Mouse (Mus musculus): Measurements from ENCODE around the gene Rps8. TPM values are rescaled to one million over a fixed set of nuclear protein-coding genes. Genes with fewer than 3 reads are reported as not detected.
"Not testable (repeated sequence)": the region's sequence is repeated elsewhere in the genome, so short reads cannot be mapped to it uniquely, and the experiment has no call there.

Gene Rps8
- 691 and 830 TPM in 2 replicates for polyA plus RNA-seq (2016; fragmentation: Nextera tagmentation; extraction: Ambion mirVana)

DNA sequence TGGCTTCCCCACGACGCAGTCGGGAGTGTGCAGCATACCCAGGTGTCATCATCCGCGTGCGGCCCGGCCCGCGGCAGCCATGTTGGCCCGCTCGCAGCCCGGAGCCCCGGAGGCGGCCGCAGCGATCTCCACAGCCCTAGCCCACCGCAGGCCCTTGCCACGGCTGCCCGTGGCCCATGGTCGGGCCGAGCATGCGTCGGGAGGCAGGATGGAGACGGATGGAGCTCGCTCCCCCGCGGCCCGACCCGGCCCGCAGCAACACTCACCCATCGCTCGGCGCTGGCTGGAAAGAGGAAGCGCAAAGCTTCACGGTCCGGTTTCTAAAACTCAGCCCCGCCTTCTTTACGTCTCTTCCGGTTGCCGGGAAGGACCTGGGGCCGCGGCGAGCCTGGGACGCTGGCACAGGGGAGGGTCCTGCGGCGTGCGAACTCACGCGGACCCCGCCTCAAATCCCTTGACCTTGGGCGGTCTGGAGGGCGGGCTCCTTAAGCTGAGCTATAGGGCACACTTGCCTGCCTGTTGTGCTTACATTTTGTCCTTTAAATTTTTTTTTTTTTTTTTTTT, at the start of gene Rps8:
TSS of gene Rps8 (minus strand) at position 452 of the 564 bp plus-strand sequence.
- WGBS = under 1% methylated on average over 52 of the region's 52 CpGs
- Histone ChIP-seq H3K27me3 (ENCODE audit: low read depth, poor library complexity, severe bottlenecking) (no peaks in the 10 kb centered on the region), H3K27ac (replicated peaks) (peak within 1 kb of the TSS; percentile 99), H3K4me3 (peak within 1 kb of the TSS; percentile 98), H3K9me3 (replicated peaks) (no peaks in the 10 kb centered on the region), H3K36me3 (peaks cover 69% of the 10 kb centered on the region), H3K4me1 (peaks cover 28% of the 10 kb centered on the region)
- peak; percentile 92 for DNase-seq (ENCODE audit: low spot score)

DNA sequence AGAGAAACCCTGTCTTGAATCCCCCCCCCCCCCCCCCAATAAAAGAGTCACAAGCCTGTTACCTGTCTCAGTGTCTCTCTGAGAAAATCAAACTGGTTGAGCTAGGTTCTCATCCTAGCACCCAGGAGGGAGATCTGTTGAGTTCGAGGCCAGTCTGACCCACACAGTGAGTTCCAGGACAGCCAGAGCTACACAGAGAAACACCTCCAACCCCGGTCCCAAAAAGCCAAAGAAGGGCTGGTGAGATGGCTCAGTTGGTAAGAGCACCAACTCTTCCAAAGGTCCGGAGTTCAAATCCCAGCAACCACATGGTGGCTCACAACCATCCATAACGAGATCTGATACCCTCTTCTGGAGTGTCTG, 46.9 kb upstream of the Rps8 start:
- H3K36me3 ChIP-seq = no peaks in the 10 kb centered on the region
- H3K4me1 ChIP-seq = no peaks in the 10 kb centered on the region
- no peaks in the 10 kb centered on the region for H3K9me3 ChIP-seq (replicated peaks)
- H3K27me3 ChIP-seq (ENCODE audit: low read depth, poor library complexity, severe bottlenecking) = no peaks in the 10 kb centered on the region
- no peak for DNase-seq (ENCODE audit: low spot score)
- WGBS = 72% methylated on average over 4 of the region's 4 CpGs
- no peak overlapping the region for H3K4me3 ChIP-seq
- 0 out of 2 replicates have a peak overlapping the region, but pooled peaks have one; percentile 93 for H3K27ac ChIP-seq (replicated peaks)

DNA sequence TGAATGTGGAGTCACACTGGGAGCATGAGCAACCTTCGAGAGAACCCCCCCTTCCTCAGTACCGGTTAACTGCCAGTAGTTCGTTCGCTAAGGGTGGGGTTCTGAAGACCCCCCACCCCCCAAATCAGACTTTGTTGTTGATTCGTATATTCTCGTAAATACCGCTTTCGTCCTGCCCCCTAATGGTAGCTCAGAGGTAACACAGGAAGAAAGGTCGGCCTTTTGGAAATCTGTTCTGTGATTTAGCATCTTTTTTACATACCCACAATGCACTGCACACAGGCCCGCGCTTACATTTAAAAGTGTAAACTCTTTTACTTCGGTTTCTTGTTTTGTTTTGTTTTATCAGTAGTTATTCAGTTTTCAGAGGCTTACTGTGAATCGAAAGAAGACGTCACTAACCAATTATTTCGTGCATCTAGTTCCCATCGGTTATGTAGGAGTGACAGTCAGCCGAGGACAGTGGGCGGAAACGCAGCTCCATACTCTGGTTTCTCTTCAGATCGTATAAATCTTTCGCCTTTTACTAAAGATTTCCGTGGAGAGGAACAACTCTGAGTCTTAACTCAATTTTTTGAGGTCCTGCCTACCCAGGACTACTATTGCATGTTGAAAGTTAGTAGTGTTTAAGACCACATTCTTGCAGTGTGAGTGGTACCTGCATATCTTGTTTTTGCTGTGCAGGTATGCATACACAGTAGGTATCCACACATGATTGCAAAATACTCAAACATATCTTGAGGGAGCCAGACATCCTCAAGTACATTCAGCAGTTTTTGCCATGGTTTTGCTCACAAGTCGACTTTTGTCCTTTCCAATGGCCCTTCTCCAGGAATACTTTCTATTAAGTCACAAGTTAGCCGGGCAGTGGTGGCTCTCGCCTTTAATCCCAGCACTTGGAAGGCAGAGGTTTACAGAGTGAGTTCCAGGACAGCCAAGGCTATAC, 46.3 kb upstream of the Rps8 start:
- peak; percentile 55 for DNase-seq (ENCODE audit: low spot score)
- no peaks in the 10 kb centered on the region for H3K36me3 ChIP-seq
- peak overlapping the region; percentile 44 for H3K4me3 ChIP-seq
- 2% methylated on average over 25 of the region's 25 CpGs for WGBS
- H3K27me3 ChIP-seq (ENCODE audit: low read depth, poor library complexity, severe bottlenecking) = no peaks in the 10 kb centered on the region
- peak overlapping the region; percentile 93 for H3K27ac ChIP-seq (replicated peaks)
- H3K4me1 ChIP-seq = no peaks in the 10 kb centered on the region
- no peaks in the 10 kb centered on the region for H3K9me3 ChIP-seq (replicated peaks)

DNA sequence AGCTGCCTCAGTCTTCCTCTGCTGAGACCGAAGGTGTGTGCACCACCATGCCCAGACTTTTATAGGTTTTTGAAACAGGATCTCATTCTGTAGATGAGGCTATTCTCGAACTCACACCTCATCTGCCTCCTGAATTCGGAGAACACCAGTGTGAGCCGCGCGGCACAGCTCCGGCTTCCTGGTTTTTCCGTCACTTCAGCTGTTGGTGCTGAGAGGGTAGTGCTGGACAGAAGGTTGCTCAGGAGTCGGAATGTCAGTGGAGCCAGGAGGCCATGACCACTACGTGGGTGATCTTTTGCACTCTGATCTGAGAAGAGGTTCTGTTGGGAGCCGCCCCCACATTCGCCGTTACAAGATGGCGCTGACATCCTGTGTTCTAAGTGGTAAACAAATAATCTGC, 35.8 kb upstream of the Rps8 start:
- no peaks in the 10 kb centered on the region for H3K36me3 ChIP-seq
- 96% methylated on average over 14 of the region's 14 CpGs for WGBS
- H3K4me1 ChIP-seq = peaks cover 3% of the 10 kb centered on the region; the same call in 1 of the 2 replicates
- no peaks in the 10 kb centered on the region for H3K27me3 ChIP-seq (ENCODE audit: low read depth, poor library complexity, severe bottlenecking)
- H3K4me3 ChIP-seq = no peak overlapping the region
- H3K9me3 ChIP-seq (replicated peaks) = no peaks in the 10 kb centered on the region; the same call in 1 of the 2 replicates
- no peak overlapping the region for H3K27ac ChIP-seq (replicated peaks)
- no peak for DNase-seq (ENCODE audit: low spot score)

DNA sequence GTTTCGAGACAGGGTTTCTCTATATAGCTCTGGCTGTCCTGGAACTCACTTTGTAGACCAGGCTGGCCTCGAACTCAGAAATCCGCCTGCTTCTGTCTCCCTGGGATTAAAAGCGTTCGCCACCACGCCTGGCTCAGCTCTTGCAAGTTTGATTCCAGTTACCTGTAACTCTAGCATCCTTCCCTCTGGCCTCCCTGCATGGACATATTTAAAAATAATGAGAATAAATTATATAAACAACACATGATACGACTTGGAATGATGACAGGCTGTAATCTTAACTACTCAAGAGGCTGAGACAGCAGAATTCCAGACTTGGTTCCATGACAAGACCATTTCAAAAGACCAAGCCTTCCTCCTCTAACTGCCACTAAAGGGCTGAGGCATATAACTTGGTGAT, 34.6 kb upstream of the Rps8 start:
- Histone ChIP-seq H3K27ac (replicated peaks) (no peak overlapping the region; the same call in 1 of the 2 replicates), H3K9me3 (replicated peaks) (no peaks in the 10 kb centered on the region; the same call in 1 of the 2 replicates), H3K4me3 (no peak overlapping the region), H3K27me3 (ENCODE audit: low read depth, poor library complexity, severe bottlenecking) (no peaks in the 10 kb centered on the region), H3K4me1 (peaks cover 3% of the 10 kb centered on the region; the same call in 1 of the 2 replicates), H3K36me3 (no peaks in the 10 kb centered on the region)
- WGBS = 81% methylated on average over 7 of the region's 7 CpGs
- no peak for DNase-seq (ENCODE audit: low spot score)

DNA sequence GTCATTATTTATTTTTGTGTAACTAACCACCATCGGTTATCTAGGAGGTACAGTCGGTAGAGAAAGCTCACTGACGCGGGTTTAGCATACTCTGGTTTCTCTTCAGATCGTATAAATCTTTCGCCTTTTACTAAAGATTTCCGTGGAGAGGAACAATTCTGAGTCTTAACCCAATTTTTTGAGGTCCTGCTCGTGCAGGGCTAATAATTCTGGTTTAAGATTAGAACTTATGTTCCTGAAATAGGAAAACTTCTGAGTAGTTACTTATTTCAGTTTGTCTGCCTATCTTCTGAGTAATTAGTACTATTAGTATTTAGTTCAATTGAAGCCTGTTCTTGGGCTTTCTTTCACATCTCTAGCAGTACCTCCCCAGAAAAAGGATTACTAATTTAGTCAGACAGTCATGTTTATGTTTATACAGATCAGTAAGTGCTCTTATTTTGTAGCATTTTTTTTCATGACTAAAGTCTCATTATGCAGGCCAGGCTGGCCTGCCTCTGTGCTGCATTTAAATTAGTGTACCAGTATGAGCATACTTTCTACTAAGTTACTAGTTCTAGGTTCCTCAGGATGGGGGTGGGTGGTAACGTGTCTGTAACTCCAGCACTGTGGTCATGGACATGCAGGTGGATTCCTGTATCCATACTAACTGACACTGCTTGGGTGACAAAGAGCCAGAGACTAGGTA, 34.0 kb upstream of the Rps8 start:
- Histone ChIP-seq H3K9me3 (replicated peaks) (no peaks in the 10 kb centered on the region; the same call in 1 of the 2 replicates), H3K36me3 (no peaks in the 10 kb centered on the region), H3K27me3 (ENCODE audit: low read depth, poor library complexity, severe bottlenecking) (no peaks in the 10 kb centered on the region), H3K4me1 (peaks cover 3% of the 10 kb centered on the region; the same call in 1 of the 2 replicates), H3K27ac (replicated peaks) (peak overlapping the region; percentile 96), H3K4me3 (peak overlapping the region; percentile 46)
- DNase-seq (ENCODE audit: low spot score) = peak; percentile 73
- under 1% methylated on average over 9 of the region's 9 CpGs for WGBS

DNA sequence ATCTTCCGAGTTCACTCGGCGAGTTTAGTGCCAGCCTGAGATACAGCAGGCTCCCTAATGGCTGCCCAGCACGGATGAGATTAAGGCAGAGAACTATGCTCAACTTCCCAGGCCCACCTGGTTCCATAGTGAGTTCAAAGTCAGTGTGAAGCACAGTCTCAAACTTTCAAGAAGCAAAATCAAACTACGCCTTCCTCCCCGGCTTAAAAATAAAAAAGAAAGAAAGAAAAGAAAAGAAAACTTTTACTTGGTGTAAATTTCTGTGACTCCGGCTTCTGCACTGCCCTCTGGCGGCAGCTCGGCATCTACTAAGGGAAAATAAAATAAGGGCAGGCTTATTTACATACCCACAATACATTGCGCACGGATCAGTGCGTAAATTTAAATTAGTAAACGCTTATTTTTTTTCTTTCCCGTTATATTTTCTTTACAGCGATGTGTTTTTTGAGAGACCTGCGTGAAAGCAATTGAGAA, 33.4 kb upstream of the Rps8 start:
- WGBS = 2% methylated on average over 16 of the region's 16 CpGs
- H3K4me1 ChIP-seq = peaks cover 3% of the 10 kb centered on the region; the same call in 1 of the 2 replicates
- peak; percentile 83 for DNase-seq (ENCODE audit: low spot score)
- H3K4me3 ChIP-seq = peak overlapping the region; percentile 46
- H3K9me3 ChIP-seq (replicated peaks) = no peaks in the 10 kb centered on the region; the same call in 1 of the 2 replicates
- peak overlapping the region; percentile 96 for H3K27ac ChIP-seq (replicated peaks)
- H3K27me3 ChIP-seq (ENCODE audit: low read depth, poor library complexity, severe bottlenecking) = no peaks in the 10 kb centered on the region
- no peaks in the 10 kb centered on the region for H3K36me3 ChIP-seq

DNA sequence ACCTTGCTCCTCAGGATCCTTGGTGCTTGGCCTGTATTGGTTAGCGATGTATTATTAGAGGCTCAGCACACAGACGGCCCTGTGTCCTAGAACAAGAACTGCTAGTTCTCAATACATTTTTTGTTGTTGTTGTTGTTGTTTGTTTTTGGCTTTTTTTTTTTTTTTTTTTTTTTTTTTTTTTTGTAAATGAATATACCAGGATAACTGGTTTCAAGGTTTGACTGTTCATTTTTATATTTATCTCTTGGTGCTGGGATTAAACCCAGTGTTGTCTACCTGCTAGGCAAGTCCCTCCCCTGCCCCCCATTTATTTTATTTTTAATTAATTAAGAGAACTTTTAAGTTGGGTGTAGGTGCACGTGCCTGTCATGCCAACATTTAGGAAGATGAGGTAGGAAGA, 32.9 kb upstream of the Rps8 start:
- H3K4me3 ChIP-seq = peak overlapping the region; percentile 46
- H3K36me3 ChIP-seq = no peaks in the 10 kb centered on the region
- WGBS = 58% methylated on average over 3 of the region's 3 CpGs
- peaks cover 3% of the 10 kb centered on the region; the same call in 1 of the 2 replicates for H3K4me1 ChIP-seq
- peak overlapping the region; percentile 96 for H3K27ac ChIP-seq (replicated peaks)
- H3K9me3 ChIP-seq (replicated peaks) = no peaks in the 10 kb centered on the region; the same call in 1 of the 2 replicates
- H3K27me3 ChIP-seq (ENCODE audit: low read depth, poor library complexity, severe bottlenecking) = no peaks in the 10 kb centered on the region
- no peak for DNase-seq (ENCODE audit: low spot score)

DNA sequence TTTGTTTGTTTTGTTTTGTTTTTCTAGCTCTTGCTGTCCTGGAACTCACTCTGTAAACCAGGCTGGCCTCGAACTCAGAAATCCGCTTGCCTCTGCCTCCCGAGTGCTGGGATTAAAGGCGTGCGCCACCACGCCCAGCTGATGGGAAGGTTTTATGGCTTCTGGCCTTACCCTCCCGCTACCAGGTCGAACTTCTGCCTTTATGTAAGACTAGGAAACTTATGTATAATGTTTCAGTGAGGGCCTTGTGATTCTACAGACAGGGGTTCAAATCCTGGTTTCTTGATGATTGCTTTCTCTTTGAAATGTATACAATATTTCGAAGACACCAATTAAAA, 26.7 kb upstream of the Rps8 start:
- H3K4me1 ChIP-seq = peaks cover 23% of the 10 kb centered on the region
- DNase-seq (ENCODE audit: low spot score); H3K27me3 ChIP-seq (ENCODE audit: low read depth, poor library complexity, severe bottlenecking); H3K9me3 ChIP-seq (replicated peaks): not testable (repeated sequence)
- 12% methylated on average over 9 of the region's 9 CpGs for WGBS
- peaks cover 29% of the 10 kb centered on the region for H3K36me3 ChIP-seq
- H3K27ac ChIP-seq (replicated peaks) = peak overlapping the region; percentile 90
- peak overlapping the region; percentile 78 for H3K4me3 ChIP-seq

DNA sequence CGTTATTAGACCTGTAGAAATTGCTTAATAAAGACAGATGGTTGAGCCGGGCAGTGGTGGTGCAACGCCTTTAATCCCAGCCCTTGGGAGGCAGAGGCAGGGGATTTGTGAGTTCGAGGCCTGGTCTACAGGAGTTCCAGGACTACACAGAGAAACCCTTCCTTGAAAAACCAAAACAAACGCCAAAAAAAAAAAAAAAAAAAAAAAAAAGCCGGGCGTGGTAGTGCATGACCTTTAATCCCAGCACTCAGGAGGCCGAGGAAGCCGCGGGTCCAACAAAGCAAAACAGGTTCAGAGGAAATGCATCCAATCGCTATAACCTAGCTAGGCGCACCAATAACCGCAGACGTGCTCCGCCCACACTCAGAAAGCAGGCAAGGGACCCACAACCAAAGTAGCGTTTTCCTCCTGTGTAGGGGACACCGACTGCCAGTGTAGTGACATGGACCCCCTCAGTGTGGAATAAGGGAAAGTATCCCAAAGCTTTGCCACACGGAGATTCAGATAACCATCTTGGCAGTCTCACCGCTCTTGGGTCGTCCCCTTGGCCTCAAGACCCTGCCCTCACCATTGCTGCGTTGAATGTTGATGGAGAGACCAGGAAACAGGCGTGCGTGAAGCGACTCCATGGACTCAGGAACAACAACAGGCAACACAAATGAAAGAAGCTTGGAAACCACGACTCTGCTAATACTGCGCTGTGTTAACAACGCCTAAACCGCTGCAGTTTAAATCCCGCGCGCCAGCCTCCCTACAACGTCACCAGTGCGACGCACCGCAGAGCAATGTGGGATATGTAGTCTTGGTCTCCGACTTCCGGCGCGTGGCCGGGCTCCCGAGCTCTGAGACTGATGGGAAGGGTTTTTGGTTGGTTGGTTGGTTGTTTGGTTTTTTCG, 26.1 kb upstream of the Rps8 start, which contains the start of gene Kif2c:
TSS of gene Kif2c (minus strand) at position 777 of the 896 bp plus-strand sequence.
- Histone ChIP-seq H3K36me3 (peaks cover 35% of the 10 kb centered on the region), H3K27ac (replicated peaks) (peak within 1 kb of the TSS; percentile 90), H3K9me3 (replicated peaks) (no peaks in the 10 kb centered on the region), H3K27me3 (ENCODE audit: low read depth, poor library complexity, severe bottlenecking) (no peaks in the 10 kb centered on the region), H3K4me3 (peak within 1 kb of the TSS; percentile 78), H3K4me1 (peaks cover 23% of the 10 kb centered on the region)
- WGBS = 1% methylated on average over 42 of the region's 42 CpGs
- DNase-seq (ENCODE audit: low spot score) = peak; percentile 90

DNA sequence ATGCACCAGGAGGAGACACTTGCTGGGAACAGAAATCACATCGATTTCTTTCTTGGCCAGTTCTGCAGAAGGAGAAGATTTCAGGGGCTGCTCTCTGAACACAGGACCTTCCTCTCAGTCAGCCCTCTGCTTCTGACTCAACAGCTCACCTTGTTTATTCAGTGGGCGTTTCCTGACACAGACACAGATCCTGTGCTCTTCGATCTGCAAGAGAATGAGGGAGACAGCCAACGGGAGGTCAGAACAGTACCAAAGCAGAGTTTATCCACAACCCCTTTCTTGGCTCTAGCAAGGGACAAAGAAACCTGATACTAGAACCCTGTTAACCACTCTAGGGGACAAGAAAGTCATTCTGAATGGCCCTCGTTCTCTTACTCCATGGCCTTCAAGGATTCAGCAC, 13.9 kb upstream of the Rps8 start:
- 91% methylated on average over 5 of the region's 5 CpGs for WGBS
- DNase-seq (ENCODE audit: low spot score) = no peak
- Histone ChIP-seq H3K36me3 (peaks cover 100% of the 10 kb centered on the region), H3K27ac (replicated peaks) (no peak overlapping the region), H3K27me3 (ENCODE audit: low read depth, poor library complexity, severe bottlenecking) (no peaks in the 10 kb centered on the region), H3K4me3 (no peak overlapping the region), H3K9me3 (replicated peaks) (no peaks in the 10 kb centered on the region), H3K4me1 (no peaks in the 10 kb centered on the region)

Data from midbrain, embryonic 10.5 days (tissue).